Mouse (Mus musculus) embryonic facial prominence, embryonic 14.5 days (tissue): ENCODE data around the gene Myo3b. TPM values are rescaled to one million over a fixed set of nuclear protein-coding genes. Genes with fewer than 3 reads are reported as not detected.

Source experiments
- ATAC-seq: fragments of 200-750 bp; cut with Nextera tagmentation; 2 replicates; pipeline ENCODE4 v1.8.0; 2017; ENCODE audit warnings: low read depth, moderate number of reproducible peaks, moderate TSS enrichment
- DNase-seq: peaks from one replicate; pipeline ENCODE4 v3.0.0-alpha.2; 2015; ENCODE audit warnings: low spot score
- H3K27ac ChIP-seq: fragments of 300-500 bp; sonication (generic); replicated peaks from 2 replicates; pipeline ENCODE4 v1.5.1; 2014; ENCODE audit warnings: low read depth, mild to moderate bottlenecking, low read length, moderate library complexity
- H3K27me3 ChIP-seq: fragments of 300-500 bp; sonication (generic); replicated peaks from 2 replicates; pipeline ENCODE4 v1.6.1; 2014; ENCODE audit warnings: low read length; ENCODE audit not compliant: control insufficient read depth, insufficient read depth
- H3K36me3 ChIP-seq: fragments of 300-500 bp; sonication (generic); 2 replicates; pipeline ENCODE4 v1.6.1; 2014; ENCODE audit warnings: low read length, mixed read lengths; ENCODE audit not compliant: control insufficient read depth, insufficient read depth
- H3K4me1 ChIP-seq: fragments of 300-500 bp; sonication (generic); 2 replicates; pipeline ENCODE4 v1.6.1; 2014; ENCODE audit warnings: antibody characterized with exemption, low read length; ENCODE audit not compliant: control insufficient read depth, insufficient read depth
- H3K4me2 ChIP-seq: fragments of 300-500 bp; sonication (generic); 2 replicates; pipeline ENCODE4 v1.6.1; 2014; ENCODE audit warnings: low read depth, mild to moderate bottlenecking, low read length, moderate library complexity, mixed read lengths
- H3K4me3 ChIP-seq: fragments of 300-500 bp; sonication (generic); 2 replicates; pipeline ENCODE4 v1.5.1; 2014; ENCODE audit warnings: low read depth, mild to moderate bottlenecking, low read length
- H3K9ac ChIP-seq: fragments of 300-500 bp; sonication (generic); 2 replicates; pipeline ENCODE4 v1.6.1; 2014; ENCODE audit warnings: low read depth, mild to moderate bottlenecking, low read length, moderate library complexity, mixed read lengths
- H3K9me3 ChIP-seq: fragments of 300-500 bp; sonication (generic); 2 replicates; pipeline ENCODE4 v1.6.1; 2016; ENCODE audit warnings: low read length; ENCODE audit not compliant: control insufficient read depth
- WGBS: fragments of 180-500 bp; shearing (Covaris S2); extraction: QIAGEN DNeasy Blood & Tissue Kit; methylation state at CpG from one replicate; pipeline ENCODE4 v1.1.7; 2014; 5-methylcytosine and 5-hydroxymethylcytosine counted together
- polyA plus RNA-seq: library from polyadenylated mRNA; unstranded; fragments of >200 nt; fragmentation: Nextera tagmentation; extraction: Ambion mirVana; gene quantifications from 2 replicates; pipeline ENCODE4 v1.2.1, GENCODE M21; 2014

Gene Myo3b
- polyA plus RNA-seq, 1 experiment from 2014 or later: not detected

DNA sequence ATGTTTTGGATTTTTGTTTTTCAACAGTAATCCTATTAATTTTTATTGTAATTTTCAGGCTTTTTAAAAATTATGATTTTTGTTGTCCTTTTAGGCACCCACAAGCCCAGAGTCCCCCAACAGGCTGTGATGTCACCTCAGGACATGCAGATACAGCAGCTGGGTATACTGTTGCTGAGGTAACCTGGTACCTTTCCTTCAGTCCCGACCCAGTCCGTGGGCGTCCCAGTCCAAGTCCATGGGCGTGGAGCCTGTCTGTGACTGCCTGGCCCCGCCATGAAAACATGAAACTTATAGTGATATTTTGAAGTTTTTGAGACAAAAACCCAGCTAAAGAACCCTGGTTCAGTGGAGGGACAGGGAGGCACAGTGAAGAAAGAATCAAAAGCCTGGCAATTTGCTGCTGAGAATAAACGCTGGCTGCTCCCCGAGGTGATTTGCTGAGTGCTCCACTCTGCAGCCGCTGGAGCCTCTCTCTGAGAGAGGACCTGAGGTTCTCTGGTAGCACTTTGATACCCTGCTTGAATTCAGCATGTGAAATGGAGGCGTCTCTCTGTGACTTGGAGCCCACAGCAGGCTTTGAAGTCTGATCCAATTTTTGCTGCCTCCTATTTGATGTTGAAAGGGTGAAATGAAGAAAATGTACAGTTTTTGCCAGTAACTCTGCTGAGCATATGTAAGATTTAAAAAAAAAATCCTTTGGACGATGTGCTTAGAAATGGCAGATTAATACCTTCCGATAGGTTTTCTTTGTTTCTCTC, 310.0 kb downstream of the Myo3b start:
- Histone ChIP-seq H3K27me3 (no peaks in the 10 kb centered on the region), H3K9ac (no peak overlapping the region), H3K27ac (no peak overlapping the region), H3K4me2 (no peak overlapping the region), H3K36me3 (no peaks in the 10 kb centered on the region), H3K9me3 (no peaks in the 10 kb centered on the region), H3K4me3 (no peak overlapping the region), H3K4me1 (no peaks in the 10 kb centered on the region)
- DNase-seq (peak; percentile 56), ATAC-seq (no peak)
- 45% methylated on average over 11 of the region's 11 CpGs for WGBS

DNA sequence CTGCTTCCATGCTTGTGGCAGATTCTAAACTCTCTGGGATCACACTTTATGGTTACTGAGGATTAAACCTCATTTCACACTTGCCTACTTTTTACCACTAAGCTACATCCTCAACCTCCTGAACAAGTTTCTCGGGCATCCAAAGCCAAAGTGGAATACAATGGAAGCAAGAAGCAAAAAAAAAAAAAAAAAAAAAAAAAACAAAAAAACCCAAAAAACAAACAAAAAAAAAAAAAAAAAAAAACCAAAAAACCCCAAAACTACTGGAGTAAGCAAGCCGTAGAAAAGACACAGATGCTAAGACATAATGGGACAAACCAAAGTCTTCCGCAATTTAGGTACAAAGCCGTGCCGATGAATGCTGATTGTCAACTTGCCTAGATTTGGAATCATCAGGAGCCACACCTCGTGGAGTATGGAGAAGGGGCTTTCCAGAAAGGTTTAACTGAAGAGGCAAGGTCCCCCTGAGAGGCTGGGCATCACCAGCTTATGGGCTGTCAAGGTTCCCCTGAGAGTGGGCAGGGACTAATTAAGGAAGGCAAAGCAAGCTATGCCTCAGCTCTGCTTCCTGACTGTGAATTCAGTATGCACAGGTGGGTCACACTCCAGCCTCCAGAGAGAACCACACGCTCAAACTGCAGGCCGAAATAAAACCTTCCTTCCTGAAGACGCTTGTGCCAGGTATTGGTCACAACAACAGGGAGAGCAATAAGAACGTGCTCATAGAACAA, 313.7 kb downstream of the Myo3b start:
- Histone ChIP-seq H3K27ac (no peak overlapping the region), H3K27me3 (no peaks in the 10 kb centered on the region)

DNA sequence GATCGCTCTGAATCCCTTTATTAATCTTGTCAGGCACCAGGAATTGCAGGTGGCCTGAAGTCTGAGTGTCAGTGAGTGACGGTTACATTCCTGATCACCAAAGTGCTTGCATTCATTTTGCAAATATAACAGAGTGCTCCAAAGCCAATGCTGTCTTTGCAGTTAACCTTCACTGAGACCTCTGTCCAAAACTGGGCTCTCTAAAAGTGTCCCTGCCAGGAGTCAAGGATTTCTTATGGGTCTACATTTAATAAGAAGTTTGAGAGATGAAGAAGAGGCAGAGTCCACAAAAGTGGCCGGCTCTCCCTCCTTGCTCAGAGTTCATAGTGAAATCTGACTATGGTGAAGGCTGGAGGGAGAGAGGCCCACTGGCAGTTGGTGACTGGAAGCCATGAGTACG, 315.1 kb downstream of the Myo3b start:
- no peaks in the 10 kb centered on the region for H3K27me3 ChIP-seq
- H3K36me3 ChIP-seq: no peaks in the 10 kb centered on the region
- no peak overlapping the region for H3K4me2 ChIP-seq
- H3K4me1 ChIP-seq: no peaks in the 10 kb centered on the region
- no peak overlapping the region for H3K4me3 ChIP-seq
- H3K9ac ChIP-seq: no peak overlapping the region
- 0 out of 2 replicates have a peak, but pooled peaks cover 4% of the 10 kb centered on the region for H3K9me3 ChIP-seq
- no peak overlapping the region for H3K27ac ChIP-seq
- ATAC-seq (no peak), DNase-seq (no peak)
- 82% methylated on average over 4 of the region's 4 CpGs for WGBS

More for the DNA sequence above, 313.7 kb downstream of the Myo3b start:
- no peak overlapping the region for H3K4me2 ChIP-seq
- WGBS: 84% methylated on average over 10 of the region's 10 CpGs
- DNase-seq (no peak), ATAC-seq (no peak)
- H3K9ac ChIP-seq: no peak overlapping the region
- H3K36me3 ChIP-seq: no peaks in the 10 kb centered on the region
- H3K9me3 ChIP-seq: 0 out of 2 replicates have a peak, but pooled peaks cover 4% of the 10 kb centered on the region
- no peak overlapping the region for H3K4me3 ChIP-seq
- no peaks in the 10 kb centered on the region for H3K4me1 ChIP-seq

DNA sequence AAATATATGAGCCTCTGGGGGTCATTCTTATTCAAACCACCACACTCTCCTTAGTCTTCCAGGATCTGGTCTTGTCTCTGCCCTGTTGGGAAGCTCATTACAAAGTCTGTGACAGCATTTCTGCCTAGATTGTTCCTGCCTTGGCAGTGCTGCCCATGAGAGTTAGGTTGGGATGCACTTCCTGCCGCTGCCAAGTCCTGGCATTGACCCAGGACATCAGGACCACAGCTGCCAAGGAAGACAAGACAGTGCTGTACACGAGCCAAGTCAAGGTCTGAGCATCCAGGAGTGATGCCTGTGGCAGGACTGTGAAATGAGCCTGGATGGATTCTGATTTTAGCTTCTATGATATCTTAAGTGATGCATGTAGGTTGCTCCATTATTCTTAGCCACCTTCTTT, 316.1 kb downstream of the Myo3b start:
- WGBS: 80% methylated on average over 2 of the region's 2 CpGs
- DNase-seq (no peak), ATAC-seq (no peak)
- H3K9me3 ChIP-seq: 0 out of 2 replicates have a peak, but pooled peaks cover 4% of the 10 kb centered on the region
- no peaks in the 10 kb centered on the region for H3K4me1 ChIP-seq
- H3K36me3 ChIP-seq: no peaks in the 10 kb centered on the region
- H3K4me3 ChIP-seq: no peak overlapping the region
- H3K9ac ChIP-seq: no peak overlapping the region
- no peaks in the 10 kb centered on the region for H3K27me3 ChIP-seq
- no peak overlapping the region for H3K27ac ChIP-seq
- no peak overlapping the region for H3K4me2 ChIP-seq

DNA sequence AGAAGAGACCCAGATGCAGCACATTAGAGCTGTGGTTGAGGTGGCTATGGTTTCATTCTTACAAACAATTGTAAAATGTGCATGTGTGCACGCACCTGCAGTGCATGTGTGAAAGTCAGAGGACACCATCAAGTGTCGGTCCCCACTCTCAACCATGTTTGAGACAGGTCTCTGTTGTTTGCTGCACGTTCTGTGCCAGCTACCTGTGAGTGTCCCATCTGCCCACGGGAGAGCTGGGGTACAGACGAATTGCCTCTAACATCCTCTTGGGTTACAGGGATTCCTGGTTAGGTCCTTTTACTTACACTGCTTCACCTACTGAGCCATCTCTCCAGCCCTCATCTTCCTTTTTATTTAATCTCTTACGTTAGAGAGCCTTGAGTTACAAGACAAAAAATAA, 330.5 kb downstream of the Myo3b start:
- H3K27ac ChIP-seq: no peak overlapping the region
- DNase-seq: no peak
- H3K4me2 ChIP-seq: no peak overlapping the region
- no peaks in the 10 kb centered on the region for H3K36me3 ChIP-seq
- no peak overlapping the region for H3K9ac ChIP-seq
- no peak for ATAC-seq
- H3K9me3 ChIP-seq: no peaks in the 10 kb centered on the region
- H3K27me3 ChIP-seq: no peaks in the 10 kb centered on the region
- peaks cover 8% of the 10 kb centered on the region; the same call in 1 of the 2 replicates for H3K4me1 ChIP-seq
- H3K4me3 ChIP-seq: no peak overlapping the region
- WGBS: 79% methylated on average over 6 of the region's 6 CpGs

DNA sequence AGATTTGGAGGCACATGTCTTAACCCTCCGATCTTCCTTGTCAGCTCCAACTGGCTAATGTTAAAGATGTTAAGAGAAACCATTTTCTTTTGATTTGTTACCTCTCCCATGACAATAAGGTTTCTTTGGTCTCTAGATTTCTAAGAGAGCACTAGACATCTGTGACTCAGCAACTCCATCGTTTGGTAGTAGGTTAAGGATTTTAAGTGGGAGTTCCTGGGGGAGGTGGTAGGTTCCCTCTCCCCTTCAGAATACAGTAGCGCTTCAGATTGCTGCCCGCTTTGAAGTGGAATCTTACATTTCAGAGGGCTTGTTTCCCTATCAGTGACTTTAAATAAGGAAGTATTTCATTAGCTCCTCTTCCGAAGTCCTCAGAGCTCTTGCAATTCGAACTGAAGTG, 340.4 kb downstream of the Myo3b start:
- Histone ChIP-seq H3K4me3 (no peak overlapping the region), H3K9me3 (no peaks in the 10 kb centered on the region), H3K4me2 (no peak overlapping the region), H3K9ac (no peak overlapping the region), H3K27ac (no peak overlapping the region), H3K4me1 (peaks cover 11% of the 10 kb centered on the region; the same call in 1 of the 2 replicates), H3K36me3 (no peaks in the 10 kb centered on the region), H3K27me3 (no peaks in the 10 kb centered on the region)
- ATAC-seq (no peak), DNase-seq (no peak)
- 43% methylated on average over 6 of the region's 6 CpGs for WGBS

DNA sequence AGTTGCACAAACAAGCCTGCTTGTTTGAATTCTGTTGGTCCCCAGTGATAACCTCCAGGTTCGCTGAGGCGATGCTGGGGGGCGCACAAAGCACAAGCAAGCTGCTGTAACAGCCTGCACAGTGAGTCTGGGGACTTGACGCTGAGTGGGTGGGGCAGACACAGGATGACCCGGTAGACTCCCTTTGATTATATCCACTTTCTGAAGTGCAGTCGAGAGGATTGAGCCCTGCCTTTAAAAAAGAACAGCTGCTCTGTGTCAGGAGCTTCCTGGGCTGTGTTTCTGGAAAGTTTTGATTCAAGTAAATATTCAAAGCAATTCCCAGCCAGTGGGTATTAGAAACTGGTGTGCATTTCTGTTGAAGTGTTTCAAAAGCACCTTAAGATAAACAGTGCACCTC, 341.0 kb downstream of the Myo3b start:
- Histone ChIP-seq H3K4me1 (peaks cover 11% of the 10 kb centered on the region; the same call in 1 of the 2 replicates), H3K9ac (no peak overlapping the region), H3K27me3 (no peaks in the 10 kb centered on the region), H3K9me3 (no peaks in the 10 kb centered on the region), H3K4me2 (no peak overlapping the region), H3K4me3 (no peak overlapping the region), H3K27ac (no peak overlapping the region), H3K36me3 (no peaks in the 10 kb centered on the region)
- no peak for DNase-seq
- no peak for ATAC-seq
- 14% methylated on average over 6 of the region's 6 CpGs for WGBS

DNA sequence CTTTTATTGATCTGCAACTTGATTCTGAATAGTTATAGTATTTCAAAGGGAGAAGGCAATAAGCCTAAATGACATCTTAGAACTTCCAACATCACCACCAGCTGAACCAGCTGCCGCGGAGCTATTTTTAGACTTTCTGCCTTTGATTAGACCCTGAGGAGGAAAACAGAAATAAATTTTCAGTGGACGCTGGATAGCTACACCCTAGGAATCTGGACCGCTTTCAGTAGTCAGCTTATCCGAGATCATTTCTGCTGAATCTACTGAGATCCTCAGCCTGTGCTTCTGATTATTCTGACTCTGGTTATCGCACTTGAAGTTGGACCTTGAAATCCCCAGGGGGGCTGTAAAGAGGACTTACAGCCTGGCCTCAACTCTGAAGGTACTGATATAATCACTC, 349.7 kb downstream of the Myo3b start:
- Histone ChIP-seq H3K9ac (no peak overlapping the region), H3K4me3 (no peak overlapping the region), H3K4me1 (peaks cover 6% of the 10 kb centered on the region), H3K27ac (0 out of 2 replicates have a peak overlapping the region, but pooled peaks have one; percentile 0), H3K36me3 (no peaks in the 10 kb centered on the region), H3K27me3 (no peaks in the 10 kb centered on the region), H3K4me2 (peak overlapping the region; percentile 10; the same call in 1 of the 2 replicates), H3K9me3 (no peaks in the 10 kb centered on the region)
- ATAC-seq (no peak), DNase-seq (no peak)
- 24% methylated on average over 6 of the region's 6 CpGs for WGBS
